Mouse (Mus musculus): Measurements from ENCODE around the gene 2010111I01Rik. TPM values are rescaled to one million over a fixed set of nuclear protein-coding genes. Genes with fewer than 3 reads are reported as not detected.

Gene 2010111I01Rik
- total RNA-seq, 1 experiment = 58.3 TPM

GRCm38 (mm10) chr13:63337239-63337960 is 372.7 kb downstream of the 2010111I01Rik start:
- Histone ChIP-seq H3K9ac (ENCODE audit: insufficient read depth, low read depth, low read length, poor library complexity, severe bottlenecking) (no peak overlapping the region), H3K27ac (ENCODE audit: insufficient read depth, low read depth, low read length, poor library complexity, severe bottlenecking) (no peak overlapping the region), H3K4me3 (ENCODE audit: insufficient read depth in 1 of 2, low read depth in 1 of 2, low read length in 2 of 2, poor library complexity in 1 of 2, severe bottlenecking in 1 of 2) (no peak overlapping the region), H3K36me3 (ENCODE audit: control insufficient read depth, insufficient read depth, low read length, poor library complexity, severe bottlenecking) (no peaks in the 10 kb centered on the region), H3K9me3 (ENCODE audit: control insufficient read depth, insufficient read depth, low read depth, low read length) (no peaks in the 10 kb centered on the region), H3K4me1 (ENCODE audit: control insufficient read depth in 2 of 2, insufficient read depth in 2 of 2, low read length in 2 of 2, poor library complexity in 1 of 2) (no peaks in the 10 kb centered on the region)
- DNase-seq (ENCODE audit: low read depth, low spot score) = no peak
- TF ChIP-seq MAFK (IDR thresholded peaks at IDR 0.05; ENCODE audit: insufficient read depth, low read depth, low read length) = no peak
- no peak for TF ChIP-seq CHD2 (IDR thresholded peaks at IDR 0.05; ENCODE audit: low read depth, low read length)
- TF ChIP-seq ZNF384 (IDR thresholded peaks at IDR 0.05; ENCODE audit: low read depth, low read length) = no peak
- no peak for TF ChIP-seq HCFC1 (IDR thresholded peaks at IDR 0.05; ENCODE audit: borderline replicate concordance, insufficient read depth, low read length)
- no peak for TF ChIP-seq ZC3H11A (IDR thresholded peaks at IDR 0.05; ENCODE audit: borderline replicate concordance, low read depth, low read length)
- in situ Hi-C loops (cut with MboI; ENCODE audit: low sequenced_read_pairs in 2 of 2, unreplicated experiment in 2 of 2) = loop anchor here (10.0 to 25.0 kb wide), 2 partner anchors 293 to 300 kb away; no protein-coding TSS in a partner anchor

- Histone ChIP-seq H3K4me3 (ENCODE audit: insufficient read depth in 1 of 2, low read depth in 1 of 2, low read length in 2 of 2, poor library complexity in 1 of 2, severe bottlenecking in 1 of 2) (no peak overlapping the region), H3K27ac (ENCODE audit: insufficient read depth, low read depth, low read length, poor library complexity, severe bottlenecking) (no peak overlapping the region), H3K36me3 (ENCODE audit: control insufficient read depth, insufficient read depth, low read length, poor library complexity, severe bottlenecking) (no peaks in the 10 kb centered on the region), H3K4me1 (ENCODE audit: control insufficient read depth in 2 of 2, insufficient read depth in 2 of 2, low read length in 2 of 2, poor library complexity in 1 of 2) (no peaks in the 10 kb centered on the region), H3K9me3 (ENCODE audit: control insufficient read depth, insufficient read depth, low read depth, low read length) (no peaks in the 10 kb centered on the region), H3K9ac (ENCODE audit: insufficient read depth, low read depth, low read length, poor library complexity, severe bottlenecking) (no peak overlapping the region)
- in situ Hi-C loops (cut with MboI; ENCODE audit: low sequenced_read_pairs in 2 of 2, unreplicated experiment in 2 of 2) = loop anchor here (10.0 to 25.0 kb wide), 2 partner anchors 295 to 303 kb away; no protein-coding TSS in a partner anchor
- no peak for DNase-seq (ENCODE audit: low read depth, low spot score)
- no peak for TF ChIP-seq ZNF384 (IDR thresholded peaks at IDR 0.05; ENCODE audit: low read depth, low read length)
- TF ChIP-seq HCFC1 (IDR thresholded peaks at IDR 0.05; ENCODE audit: borderline replicate concordance, insufficient read depth, low read length) = no peak
- TF ChIP-seq CHD2 (IDR thresholded peaks at IDR 0.05; ENCODE audit: low read depth, low read length) = no peak
- TF ChIP-seq MAFK (IDR thresholded peaks at IDR 0.05; ENCODE audit: insufficient read depth, low read depth, low read length) = no peak
- TF ChIP-seq ZC3H11A (IDR thresholded peaks at IDR 0.05; ENCODE audit: borderline replicate concordance, low read depth, low read length) = no peak
Measured at GRCm38 (mm10) chr13:63339946-63340345, 375.3 kb downstream of the 2010111I01Rik start.

GRCm38 (mm10) chr13:63342781-63343180 is 378.1 kb downstream of the 2010111I01Rik start:
- Histone ChIP-seq H3K4me1 (ENCODE audit: control insufficient read depth in 2 of 2, insufficient read depth in 2 of 2, low read length in 2 of 2, poor library complexity in 1 of 2) (no peaks in the 10 kb centered on the region), H3K9me3 (ENCODE audit: control insufficient read depth, insufficient read depth, low read depth, low read length) (no peaks in the 10 kb centered on the region), H3K36me3 (ENCODE audit: control insufficient read depth, insufficient read depth, low read length, poor library complexity, severe bottlenecking) (no peaks in the 10 kb centered on the region), H3K4me3 (ENCODE audit: insufficient read depth in 1 of 2, low read depth in 1 of 2, low read length in 2 of 2, poor library complexity in 1 of 2, severe bottlenecking in 1 of 2) (no peak overlapping the region), H3K9ac (ENCODE audit: insufficient read depth, low read depth, low read length, poor library complexity, severe bottlenecking) (no peak overlapping the region), H3K27ac (ENCODE audit: insufficient read depth, low read depth, low read length, poor library complexity, severe bottlenecking) (no peak overlapping the region)
- no peak for DNase-seq (ENCODE audit: low read depth, low spot score)
- in situ Hi-C loops (cut with MboI; ENCODE audit: low sequenced_read_pairs in 2 of 2, unreplicated experiment in 2 of 2) = loop anchor here in 1 of 2 experiments (25.0 kb wide), 1 partner anchor 305 kb away; no protein-coding TSS in a partner anchor
- TF ChIP-seq ZC3H11A (IDR thresholded peaks at IDR 0.05; ENCODE audit: borderline replicate concordance, low read depth, low read length) (no peak), HCFC1 (IDR thresholded peaks at IDR 0.05; ENCODE audit: borderline replicate concordance, insufficient read depth, low read length) (no peak), ZNF384 (IDR thresholded peaks at IDR 0.05; ENCODE audit: low read depth, low read length) (no peak), CHD2 (IDR thresholded peaks at IDR 0.05; ENCODE audit: low read depth, low read length) (no peak), MAFK (IDR thresholded peaks at IDR 0.05; ENCODE audit: insufficient read depth, low read depth, low read length) (no peak)

- in situ Hi-C loops (cut with MboI; ENCODE audit: low sequenced_read_pairs in 2 of 2, unreplicated experiment in 2 of 2) = loop anchor here in 1 of 2 experiments (25.0 kb wide), 1 partner anchor 307 kb away; no protein-coding TSS in a partner anchor
Measured at GRCm38 (mm10) chr13:63344481-63344880, 379.8 kb downstream of the 2010111I01Rik start.

More at GRCm38 (mm10) chr13:63344481-63344880, 379.8 kb downstream of the 2010111I01Rik start:
- no peaks in the 10 kb centered on the region for H3K4me1 ChIP-seq (ENCODE audit: control insufficient read depth in 2 of 2, insufficient read depth in 2 of 2, low read length in 2 of 2, poor library complexity in 1 of 2)
- H3K9me3 ChIP-seq (ENCODE audit: control insufficient read depth, insufficient read depth, low read depth, low read length) = no peaks in the 10 kb centered on the region
- no peaks in the 10 kb centered on the region for H3K36me3 ChIP-seq (ENCODE audit: control insufficient read depth, insufficient read depth, low read length, poor library complexity, severe bottlenecking)
- H3K27ac ChIP-seq (ENCODE audit: insufficient read depth, low read depth, low read length, poor library complexity, severe bottlenecking) = no peak overlapping the region
- no peak for TF ChIP-seq MAFK (IDR thresholded peaks at IDR 0.05; ENCODE audit: insufficient read depth, low read depth, low read length)
- TF ChIP-seq ZC3H11A (IDR thresholded peaks at IDR 0.05; ENCODE audit: borderline replicate concordance, low read depth, low read length) = no peak
- no peak for TF ChIP-seq ZNF384 (IDR thresholded peaks at IDR 0.05; ENCODE audit: low read depth, low read length)
- TF ChIP-seq CHD2 (IDR thresholded peaks at IDR 0.05; ENCODE audit: low read depth, low read length) = no peak
- TF ChIP-seq HCFC1 (IDR thresholded peaks at IDR 0.05; ENCODE audit: borderline replicate concordance, insufficient read depth, low read length) = no peak
- no peak overlapping the region for H3K9ac ChIP-seq (ENCODE audit: insufficient read depth, low read depth, low read length, poor library complexity, severe bottlenecking)
- H3K4me3 ChIP-seq (ENCODE audit: insufficient read depth in 1 of 2, low read depth in 1 of 2, low read length in 2 of 2, poor library complexity in 1 of 2, severe bottlenecking in 1 of 2) = no peak overlapping the region
- DNase-seq (ENCODE audit: low read depth, low spot score) = no peak
